Mouse (Mus musculus) MEL (cell line): ENCODE measurements around the gene Kalrn.

Experiments
- CTCF ChIP-seq, 3 experiments: IDR thresholded peaks in 2 of 3; conservative IDR thresholded peaks in 1 of 3; 2 replicates each; pipeline ENCODE4 v1.5.1; 2011 to 2012; ENCODE audit warnings: low read length in 3 of 3, low read depth in 2 of 3, mild to moderate bottlenecking in 2 of 3, improper control_type of control experiment in 1 of 3, inconsistent platforms in 1 of 3, mixed read lengths in 1 of 3, moderate library complexity in 1 of 3; ENCODE audit not compliant: control insufficient read depth in 1 of 3, insufficient read depth in 1 of 3, poor library complexity in 1 of 3, severe bottlenecking in 1 of 3
- EP300 ChIP-seq, 2 experiments: IDR thresholded peaks; 2 replicates each; pipeline ENCODE4 v1.6.1; 2011; ENCODE audit warnings: improper control_type of control experiment in 2 of 2, low read length in 2 of 2, low read depth in 1 of 2, mild to moderate bottlenecking in 1 of 2
- GATA1 ChIP-seq: IDR thresholded peaks from 2 replicates; pipeline ENCODE4 v1.6.1; 2011; ENCODE audit warnings: low read depth, low read length, improper control_type of control experiment
- MAX ChIP-seq: IDR thresholded peaks from 2 replicates; pipeline ENCODE4 v1.6.1; 2011; ENCODE audit warnings: low read length, improper control_type of control experiment
- MAZ ChIP-seq: IDR thresholded peaks from 2 replicates; pipeline ENCODE4 v1.6.1; 2012; ENCODE audit warnings: low read depth, mild to moderate bottlenecking, inconsistent platforms, low read length, improper control_type of control experiment
- MYC ChIP-seq: IDR thresholded peaks from 2 replicates; pipeline ENCODE4 v1.6.1; 2011; ENCODE audit warnings: low read depth, mild to moderate bottlenecking, low read length, improper control_type of control experiment, moderate library complexity
- POLR2A ChIP-seq, 2 experiments: IDR thresholded peaks; 2 replicates each; pipeline ENCODE4 v1.6.1; 2011 to 2012; ENCODE audit warnings: low read length in 2 of 2, mild to moderate bottlenecking in 2 of 2, control low read depth in 1 of 2, improper control_type of control experiment in 1 of 2, low read depth in 1 of 2, moderate library complexity in 1 of 2; ENCODE audit not compliant: control insufficient read depth in 1 of 2, insufficient read depth in 1 of 2, poor library complexity in 1 of 2
- RCOR1 ChIP-seq: IDR thresholded peaks from 2 replicates; pipeline ENCODE4 v1.6.1; 2012; ENCODE audit warnings: low read depth, mild to moderate bottlenecking, inconsistent platforms, low read length, improper control_type of control experiment
- USF2 ChIP-seq, 2 experiments: IDR thresholded peaks; 2 replicates each; pipeline ENCODE4 v1.6.1; 2011 to 2012; ENCODE audit warnings: improper control_type of control experiment in 2 of 2, low read length in 2 of 2, borderline replicate concordance in 1 of 2, inconsistent platforms in 1 of 2, low read depth in 1 of 2, mild to moderate bottlenecking in 1 of 2; ENCODE audit not compliant: insufficient read depth in 1 of 2

DNA sequence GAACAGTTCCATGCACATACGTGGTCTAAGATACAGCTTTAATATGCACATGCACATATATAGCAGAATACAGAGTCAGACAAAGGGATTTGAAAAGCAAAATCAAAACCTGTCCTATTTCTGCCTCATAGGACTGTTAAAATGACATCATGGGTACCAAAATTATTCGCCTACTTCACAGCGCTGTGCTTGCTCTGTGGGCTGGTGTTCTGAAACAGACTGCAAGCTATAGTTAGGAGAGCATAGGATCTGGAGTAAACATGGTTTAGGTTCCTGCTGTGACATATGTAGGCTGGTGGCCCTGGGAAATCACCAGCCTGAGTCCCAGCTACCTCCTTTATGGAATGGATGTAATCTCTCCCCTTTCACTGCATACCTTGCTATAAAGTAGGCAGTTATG lies 320.7 kb downstream of the Kalrn start:
- no peak for TF ChIP-seq EP300 (IDR thresholded peaks at IDR 0.05; ENCODE audit: low read depth in 1 of 2, low read length in 2 of 2)
- TF ChIP-seq MYC: no peak
- TF ChIP-seq POLR2A (IDR thresholded peaks at IDR 0.05; ENCODE audit: control insufficient read depth in 1 of 2, insufficient read depth in 1 of 2, low read depth in 1 of 2, low read length in 2 of 2, poor library complexity in 1 of 2): no peak
- TF ChIP-seq USF2 (IDR thresholded peaks at IDR 0.05; ENCODE audit: borderline replicate concordance in 1 of 2, insufficient read depth in 1 of 2, low read depth in 1 of 2, low read length in 2 of 2): no peak
- TF ChIP-seq RCOR1: no peak
- TF ChIP-seq MAX: no peak
- no peak for TF ChIP-seq MAZ
- no peak for TF ChIP-seq GATA1
- TF ChIP-seq CTCF (IDR thresholded peaks at IDR 0.05 in 2 of 3, conservative IDR thresholded peaks at IDR 0.05 in 1 of 3; ENCODE audit: control insufficient read depth in 1 of 3, insufficient read depth in 1 of 3, low read depth in 2 of 3, low read length in 3 of 3, poor library complexity in 1 of 3, severe bottlenecking in 1 of 3): no peak
